ENCODE assay signal across 10 mouse cellular contexts in the genomic region with DNA sequence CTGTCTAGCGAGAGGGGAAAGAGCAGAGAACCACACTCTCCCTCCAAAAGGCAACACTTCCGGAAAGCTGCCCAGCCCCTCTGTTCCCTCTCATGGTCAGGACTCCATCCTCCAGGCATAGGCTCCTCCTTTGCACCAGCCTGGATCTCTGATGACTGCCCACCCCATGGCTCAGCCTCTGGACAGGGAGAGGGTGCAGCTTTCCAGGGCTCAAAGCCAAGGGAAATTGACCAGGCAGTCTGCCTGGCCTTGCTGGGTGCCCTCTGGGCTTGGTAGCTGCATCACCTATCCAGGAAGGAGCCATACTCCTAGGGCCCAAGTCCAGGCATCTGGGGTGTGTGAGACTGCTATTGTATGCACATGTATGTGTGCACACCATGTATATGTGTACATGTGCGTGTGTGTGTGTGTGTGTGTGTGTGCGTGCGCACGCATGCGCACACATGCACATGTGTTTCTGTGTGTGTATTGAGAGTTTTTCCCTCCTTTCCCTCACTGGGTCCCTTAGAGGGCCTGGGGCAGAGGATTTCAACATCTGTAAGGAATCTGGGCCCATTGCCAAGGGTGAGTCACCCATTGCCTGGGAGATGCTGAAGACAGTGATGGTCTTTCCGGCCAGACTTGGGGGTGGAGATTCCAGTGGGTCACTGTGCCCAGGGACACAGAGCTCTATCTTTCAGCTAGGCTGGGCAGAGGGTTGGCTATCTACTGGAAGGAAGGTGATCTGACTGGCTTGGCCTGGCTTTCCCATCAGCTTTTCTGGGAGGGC. TPM values are rescaled to one million over a fixed set of nuclear protein-coding genes. Genes with fewer than 3 reads are reported as not detected.
DNase-seq lines count a peak whose midpoint lies in the region; ATAC-seq and TF ChIP-seq lines count a peak whose summit lies in the region.
"Had no signal": no experiment of that assay in that cellular context is flagged by ENCODE, and none has a peak within 500 bp of the region (broad histone marks: within the 10 kb centered on the region; RNA-seq: fewer than 3 reads in every experiment).

No protein-coding gene starts in this region.

- H3K79me2 ChIP-seq in liver, adult 2 months (ENCODE audit: control insufficient read depth, insufficient read depth, low read length) = no peaks in the 10 kb centered on the region

- TF ChIP-seq CTCF in liver, adult 2 months (IDR thresholded peaks at IDR 0.05; ENCODE audit: low read depth, low read length) = no peak

- TF ChIP-seq POLR2A in liver, adult 2 months (IDR thresholded peaks at IDR 0.05; ENCODE audit: extremely low read depth, insufficient read depth, low read length) = no peak

- no peaks in the 10 kb centered on the region for H3K9me3 ChIP-seq in liver, embryonic 12.5 days (replicated peaks)
- H3K9me3 ChIP-seq in kidney, embryonic 14.5 days (ENCODE audit: control insufficient read depth, low read length) = 0 out of 2 replicates have a peak, but pooled peaks cover 2% of the 10 kb centered on the region
- H3K9me3 ChIP-seq: neural tube, embryonic 13.5 days had no signal

- H3K27ac ChIP-seq in liver, adult 2 months (replicated peaks; ENCODE audit: insufficient read depth, low read depth, low read length) = no peak overlapping the region
- H3K27ac ChIP-seq in liver, embryonic 12.5 days = no peak overlapping the region
- no peak overlapping the region; the same call in 1 of the 2 replicates for H3K27ac ChIP-seq in kidney, embryonic 14.5 days (ENCODE audit: low read depth, low read length)
- H3K27ac ChIP-seq: neural tube, embryonic 13.5 days had no signal

- WGBS in liver, adult 2 months = 79% methylated on average over 8 of the region's 8 CpGs
- 76% methylated on average over 8 of the region's 8 CpGs for WGBS in liver, embryonic 12.5 days (ENCODE audit: insufficient replicate concordance)
- WGBS in kidney, embryonic 14.5 days = 77% methylated on average over 8 of the region's 8 CpGs

- no peak for ATAC-seq in liver, embryonic 12.5 days
- ATAC-seq in granulocyte monocyte progenitor cell, adult 5-6 weeks (replicated peaks; ENCODE audit: poor library complexity, severe bottlenecking) = peak; percentile 34
- no peak for ATAC-seq in kidney, embryonic 14.5 days (ENCODE audit: low FRiP score, low TSS enrichment)
- ATAC-seq in activated CD4-positive, CD25-positive, alpha-beta regulatory T cell, adult 4 months = no peak

- no peak overlapping the region for H3K9ac ChIP-seq in liver, adult 2 months (ENCODE audit: low read depth, low read length)
- no peak overlapping the region for H3K9ac ChIP-seq in liver, embryonic 12.5 days
- peak overlapping the region; percentile 14; the same call in 1 of the 2 replicates for H3K9ac ChIP-seq in kidney, embryonic 14.5 days (ENCODE audit: low read depth, low read length)
- H3K9ac ChIP-seq: neural tube, embryonic 13.5 days had no signal

- peak; percentile 19 for DNase-seq in liver, adult 2 months (ENCODE audit: extremely low read depth, low read depth, low spot score)
- peak; percentile 86 to 87 for DNase-seq in lung, postnatal 4 days
- no peak for DNase-seq in embryo, embryonic 10 days (ENCODE audit: low spot score)
- no peak for DNase-seq in left cerebral cortex, adult 11 months (ENCODE audit: low spot score)

- no peaks in the 10 kb centered on the region for H3K27me3 ChIP-seq in liver, adult 2 months (ENCODE audit: control insufficient read depth, insufficient read depth, low read length)
- H3K27me3 ChIP-seq in liver, embryonic 12.5 days (replicated peaks) = peaks cover 48% of the 10 kb centered on the region
- no peaks in the 10 kb centered on the region for H3K27me3 ChIP-seq in kidney, embryonic 14.5 days (ENCODE audit: control insufficient read depth, insufficient read depth, low read length)

- H3K4me2 ChIP-seq in liver, embryonic 12.5 days = no peak overlapping the region
- 0 out of 2 replicates have a peak overlapping the region, but pooled peaks have one; percentile 5 for H3K4me2 ChIP-seq in kidney, embryonic 14.5 days (replicated peaks; ENCODE audit: low read depth, low read length)
- H3K4me2 ChIP-seq: neural tube, embryonic 13.5 days had no signal

- H3K36me3 ChIP-seq in liver, adult 2 months (ENCODE audit: control insufficient read depth, insufficient read depth, low read length) = no peaks in the 10 kb centered on the region
- H3K36me3 ChIP-seq in liver, embryonic 12.5 days = no peaks in the 10 kb centered on the region
- no peaks in the 10 kb centered on the region; the same call in 1 of the 2 replicates for H3K36me3 ChIP-seq in kidney, embryonic 14.5 days (ENCODE audit: control insufficient read depth, insufficient read depth, low read length)
- H3K36me3 ChIP-seq: neural tube, embryonic 13.5 days had no signal

- H3K4me1 ChIP-seq in liver, adult 2 months (ENCODE audit: control insufficient read depth, insufficient read depth, low read length) = no peaks in the 10 kb centered on the region
- H3K4me1 ChIP-seq in liver, embryonic 12.5 days = 0 out of 2 replicates have a peak, but pooled peaks cover 12% of the 10 kb centered on the region
- H3K4me1 ChIP-seq in kidney, embryonic 14.5 days (ENCODE audit: control insufficient read depth, insufficient read depth, low read length) = peaks cover 21% of the 10 kb centered on the region

- H3K4me3 ChIP-seq in liver, adult 2 months (ENCODE audit: insufficient read depth, low read depth, low read length) = no peak overlapping the region
- no peak overlapping the region for H3K4me3 ChIP-seq in liver, embryonic 12.5 days
- H3K4me3 ChIP-seq in kidney, embryonic 14.5 days (ENCODE audit: low read length) = no peak overlapping the region
- H3K4me3 ChIP-seq: erythroblast, embryonic 14.5 days; neural tube, embryonic 13.5 days had no signal

RNA-seq across cellular contexts. Expression of a gene that starts 2.6 kb away (rescaled TPM):
- total RNA-seq in liver, adult 2 months (2014; rRNA removed) = 1.9 and 2.4 TPM in 2 replicates
- polyA plus RNA-seq in liver, adult 2 months (2012; rRNA removed) = 1.9 and 2.0 TPM in 2 replicates
- polyA plus RNA-seq in liver, embryonic 12.5 days (2016; fragmentation: Nextera tagmentation; extraction: Ambion mirVana) = 4.2 and 4.9 TPM in 2 replicates
- total RNA-seq in granulocyte monocyte progenitor cell, adult 5-6 weeks (2014; fragmentation: Nextera tagmentation) = 0.21 TPM in 1 of 2 replicates, not detected in the other
- 0.52 and 1.9 TPM in 2 replicates for total RNA-seq in granulocyte monocyte progenitor cell, adult 5-6 weeks (2017)
- 27.6 and 28.1 TPM in 2 replicates for polyA plus RNA-seq in kidney, embryonic 14.5 days (2014; fragmentation: Nextera tagmentation; extraction: Ambion mirVana)
- polyA plus RNA-seq in activated CD4-positive, CD25-positive, alpha-beta regulatory T cell, adult 4 months (2017; shearing (Covaris generic)) = not detected
- polyA plus RNA-seq: erythroblast, embryonic 14.5 days had no signal

RNA-seq across cellular contexts. Expression of a gene that starts 52.1 kb away (rescaled TPM):
- total RNA-seq in liver, adult 2 months (2014; rRNA removed) = 23.1 and 30.1 TPM in 2 replicates
- 77.2 and 79.8 TPM in 2 replicates for polyA plus RNA-seq in liver, adult 2 months (2012; rRNA removed)
- polyA plus RNA-seq in liver, embryonic 12.5 days (2016; fragmentation: Nextera tagmentation; extraction: Ambion mirVana) = 41.9 and 42.5 TPM in 2 replicates
- 22.7 and 60.5 TPM in 2 replicates for total RNA-seq in granulocyte monocyte progenitor cell, adult 5-6 weeks (2014; fragmentation: Nextera tagmentation)
- total RNA-seq in granulocyte monocyte progenitor cell, adult 5-6 weeks (2017) = 10.4 and 12.4 TPM in 2 replicates
- polyA plus RNA-seq in kidney, embryonic 14.5 days (2014; fragmentation: Nextera tagmentation; extraction: Ambion mirVana) = 77.3 and 85.9 TPM in 2 replicates
- polyA plus RNA-seq in activated CD4-positive, CD25-positive, alpha-beta regulatory T cell, adult 4 months (2017; shearing (Covaris generic)) = 10 to 100 TPM; 28.6 to 41.4 TPM

Comparison
In these comparisons a context has a peak if more than half of its experiments do, and no peak if none do; other contexts are left out.
1. DNase-seq: peak in liver, adult 2 months (single experiment) and lung, postnatal 4 days (2 of 2); none in embryo, embryonic 10 days (single experiment) and left cerebral cortex, adult 11 months (single experiment).